Mouse (Mus musculus): Measurements from ENCODE around the gene S1pr1. TPM values are rescaled to one million over a fixed set of nuclear protein-coding genes. Genes with fewer than 3 reads are reported as not detected.

The S1pr1 gene
- total and polyA plus RNA-seq, 3 experiments, result 0.08 to 0.13 TPM; not detected in 1

DNA sequence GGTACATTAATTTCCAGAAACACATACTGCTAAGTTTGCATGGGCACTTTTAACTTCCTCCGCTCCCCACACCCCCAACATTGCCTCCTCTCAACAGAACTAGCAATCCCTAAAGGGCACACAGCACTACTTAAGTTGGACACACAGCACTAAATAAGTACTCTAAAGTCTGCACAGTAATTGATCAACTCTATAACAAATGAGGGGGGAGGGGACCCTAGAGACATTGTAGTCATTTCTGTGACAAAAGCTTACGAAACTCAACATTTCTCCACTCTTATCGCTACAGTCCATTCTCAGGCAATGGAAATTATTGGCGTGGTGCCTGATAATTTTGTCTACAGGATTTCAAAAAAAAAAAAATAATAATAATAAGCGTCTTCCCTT is 830 bp downstream of the S1pr1 start (continued):
- TF ChIP-seq BHLHE40 (IDR thresholded peaks at IDR 0.05; ENCODE audit: borderline replicate concordance, low read depth, low read length) (peak; percentile 37; the same call in 1 of the 2 replicates), USF1 (IDR thresholded peaks at IDR 0.05; ENCODE audit: low read depth, low read length) (no peak), MAFK (IDR thresholded peaks at IDR 0.05; ENCODE audit: borderline replicate concordance, low read depth, low read length) (0 out of 2 replicates have a peak, but pooled peaks have one; percentile 31), USF2 (IDR thresholded peaks at IDR 0.05; ENCODE audit: borderline replicate concordance in 1 of 2, insufficient read depth in 1 of 2, low read depth in 1 of 2, low read length in 2 of 2) (no peak)

DNA sequence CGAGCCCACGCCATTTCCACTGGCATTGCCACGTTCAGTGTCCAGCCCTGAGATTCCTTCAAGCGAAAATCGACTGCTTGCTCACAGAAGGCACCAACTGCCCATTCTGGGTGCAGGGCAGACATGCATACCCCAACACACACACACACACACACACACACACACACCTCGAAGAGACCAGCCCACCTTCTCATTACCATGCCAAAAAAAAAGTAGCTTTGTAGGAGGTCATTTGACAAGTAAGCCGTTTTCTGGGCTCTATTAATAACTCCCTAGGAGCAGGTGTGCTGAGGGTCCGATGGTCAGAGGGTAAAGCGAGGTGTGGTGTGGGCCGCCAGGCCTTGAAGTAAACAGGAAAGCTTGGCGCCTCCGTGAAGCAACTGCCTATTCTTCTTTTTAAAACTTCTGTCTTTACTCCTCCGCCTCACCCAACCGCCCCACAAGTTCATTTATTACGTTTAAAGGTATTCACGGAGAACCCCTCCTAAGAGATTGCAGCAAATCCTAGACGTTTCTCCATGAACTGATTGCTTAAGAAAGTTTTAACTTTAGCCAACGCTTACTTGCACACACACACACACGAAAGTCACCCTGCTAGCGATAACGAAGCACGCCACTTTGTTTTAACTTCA is 1.3 kb downstream of the S1pr1 start:
- H3K27me3 ChIP-seq (ENCODE audit: control insufficient read depth in 1 of 2, insufficient read depth in 2 of 2, low read length in 2 of 2), result no peaks in the 10 kb centered on the region; a peak in 1 of 4 replicates
- H3K27ac ChIP-seq (ENCODE audit: control insufficient read depth, low read depth, low read length), result no peak overlapping the region
- H3K9me3 ChIP-seq (replicated peaks; ENCODE audit: insufficient read depth, low read length), result no peaks in the 10 kb centered on the region
- peaks cover 0 to 18% of the 10 kb centered on the region in 2 experiments; a peak in 2 of 4 replicates for H3K36me3 ChIP-seq (ENCODE audit: control insufficient read depth in 1 of 2, insufficient read depth in 2 of 2, low read length in 2 of 2)
- H3K9ac ChIP-seq (ENCODE audit: control insufficient read depth, low read depth, low read length, poor library complexity, severe bottlenecking), result no peak overlapping the region
- peaks cover 8 to 27% of the 10 kb centered on the region in 2 experiments for H3K4me1 ChIP-seq (ENCODE audit: control insufficient read depth in 1 of 2, insufficient read depth in 2 of 2, low read length in 2 of 2)
- TF ChIP-seq ZNF384 (IDR thresholded peaks at IDR 0.05; ENCODE audit: low read depth, low read length) (0 out of 2 replicates have a peak, but pooled peaks have one; percentile 5), TBP (IDR thresholded peaks at IDR 0.05; ENCODE audit: low read depth, low read length) (no peak)
- H3K4me3 ChIP-seq (ENCODE audit: control insufficient read depth in 1 of 2, insufficient read depth in 1 of 2, low read depth in 2 of 2, low read length in 2 of 2), result 0 out of 4 replicates have a peak overlapping the region, but pooled peaks of 1 of the 2 experiments have one; percentile 4
- H3K79me2 ChIP-seq (ENCODE audit: control insufficient read depth, insufficient read depth, low read length, poor library complexity), result no peaks in the 10 kb centered on the region
- DNase-seq (ENCODE audit: low read depth, low spot score), result no peak

DNA sequence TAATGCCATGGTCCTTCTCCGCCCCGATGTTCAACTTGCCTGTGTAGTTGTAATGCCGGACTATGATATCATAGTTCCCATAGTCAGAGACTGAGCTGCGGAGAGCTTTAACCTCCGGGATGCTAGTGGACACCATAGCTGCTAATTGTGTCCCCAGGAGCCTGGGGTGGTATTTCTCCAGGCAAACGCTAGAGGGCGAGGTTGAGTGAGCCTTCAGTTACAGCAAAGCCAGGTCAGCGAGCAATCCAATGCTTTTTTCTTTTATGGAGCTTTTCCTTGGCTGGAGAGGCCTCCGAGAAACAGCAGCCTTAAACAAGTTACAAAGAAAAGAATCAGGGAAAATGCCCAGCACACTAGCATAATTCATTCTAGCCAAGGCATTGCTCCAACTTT is 2.1 kb downstream of the S1pr1 start:
- Histone ChIP-seq H3K27ac (ENCODE audit: control insufficient read depth, low read depth, low read length) (no peak overlapping the region), H3K4me1 (ENCODE audit: control insufficient read depth in 1 of 2, insufficient read depth in 2 of 2, low read length in 2 of 2) (peaks cover 8 to 27% of the 10 kb centered on the region in 2 experiments), H3K4me3 (ENCODE audit: control insufficient read depth in 1 of 2, insufficient read depth in 1 of 2, low read depth in 2 of 2, low read length in 2 of 2) (no peak overlapping the region)

More for the DNA sequence above, 2.1 kb downstream of the S1pr1 start:
- no peak overlapping the region for H3K9ac ChIP-seq (ENCODE audit: control insufficient read depth, low read depth, low read length, poor library complexity, severe bottlenecking)
- H3K36me3 ChIP-seq (ENCODE audit: control insufficient read depth in 1 of 2, insufficient read depth in 2 of 2, low read length in 2 of 2), result peaks cover 0 to 18% of the 10 kb centered on the region in 2 experiments; a peak in 2 of 4 replicates
- no peak for TF ChIP-seq TAL1 (IDR thresholded peaks at IDR 0.05; ENCODE audit: low read length)
- TF ChIP-seq JUND (IDR thresholded peaks at IDR 0.05; ENCODE audit: low read depth, low read length), result no peak
- TF ChIP-seq ELF1 (IDR thresholded peaks at IDR 0.05; ENCODE audit: low read depth, low read length), result no peak
- no peak for TF ChIP-seq USF2 (IDR thresholded peaks at IDR 0.05; ENCODE audit: borderline replicate concordance in 1 of 2, insufficient read depth in 1 of 2, low read depth in 1 of 2, low read length in 2 of 2)
- TF ChIP-seq RAD21 (IDR thresholded peaks at IDR 0.05; ENCODE audit: low read depth, low read length), result peak; percentile 74
- TF ChIP-seq ZNF384 (IDR thresholded peaks at IDR 0.05; ENCODE audit: low read depth, low read length), result peak; percentile 62
- TF ChIP-seq SMC3 (IDR thresholded peaks at IDR 0.05; ENCODE audit: low read depth, low read length), result peak; percentile 89
- no peak for TF ChIP-seq BHLHE40 (IDR thresholded peaks at IDR 0.05; ENCODE audit: borderline replicate concordance, low read depth, low read length)
- TF ChIP-seq NRF1 (IDR thresholded peaks at IDR 0.05; ENCODE audit: insufficient read depth, low read depth, low read length, poor library complexity, severe bottlenecking), result no peak
- TF ChIP-seq ZC3H11A (IDR thresholded peaks at IDR 0.05; ENCODE audit: low read depth, low read length), result peak; percentile 77
- TF ChIP-seq USF1 (IDR thresholded peaks at IDR 0.05; ENCODE audit: low read depth, low read length), result no peak
- TF ChIP-seq UBTF (IDR thresholded peaks at IDR 0.05; ENCODE audit: borderline replicate concordance, insufficient read depth, low read depth, low read length), result no peak
- TF ChIP-seq POLR2AphosphoS2 (IDR thresholded peaks at IDR 0.05; ENCODE audit: low read length), result no peak
- TF ChIP-seq E2F4 (IDR thresholded peaks at IDR 0.05; ENCODE audit: borderline replicate concordance, low read depth, low read length), result no peak
- peak; percentile 84 to 94 (median 87) for TF ChIP-seq CTCF (IDR thresholded peaks at IDR 0.05 in 2 of 3, conservative IDR thresholded peaks at IDR 0.05 in 1 of 3; ENCODE audit: control insufficient read depth in 1 of 3, insufficient read depth in 1 of 3, low read depth in 2 of 3, low read length in 3 of 3, poor library complexity in 1 of 3, severe bottlenecking in 1 of 3)
- TF ChIP-seq MAZ (IDR thresholded peaks at IDR 0.05; ENCODE audit: low read depth, low read length), result no peak
- H3K9me3 ChIP-seq (replicated peaks; ENCODE audit: insufficient read depth, low read length), result no peaks in the 10 kb centered on the region
- H3K79me2 ChIP-seq (ENCODE audit: control insufficient read depth, insufficient read depth, low read length, poor library complexity), result no peaks in the 10 kb centered on the region
- H3K27me3 ChIP-seq (ENCODE audit: control insufficient read depth in 1 of 2, insufficient read depth in 2 of 2, low read length in 2 of 2), result no peaks in the 10 kb centered on the region; a peak in 2 of 4 replicates
- peak; percentile 71 for DNase-seq (ENCODE audit: low read depth, low spot score)

All from MEL (cell line).